Mouse (Mus musculus) embryo, embryonic 10.5 days (tissue): ENCODE results near the gene Keap1.
"Not testable (repeated sequence)": the region's sequence is repeated elsewhere in the genome, so short reads cannot be mapped to it uniquely, and the experiment has no call there.

Source experiments
- DNase-seq: peaks from one replicate; pipeline ENCODE4 v3.0.0-alpha.2; 2015; ENCODE audit warnings: low spot score

Keap1 gene

GRCm38 (mm10) chr9:21195736-21196505 is 43.2 kb downstream of the Keap1 start:
- DNase-seq: not testable (repeated sequence)

GRCm38 (mm10) chr9:21194787-21195493 is 44.2 kb downstream of the Keap1 start:
- no peak for DNase-seq

GRCm38 (mm10) chr9:21193786-21194185 is 45.4 kb downstream of the Keap1 start:
- DNase-seq: no peak

- DNase-seq: no peak
Measured at GRCm38 (mm10) chr9:21190670-21191069, 48.5 kb downstream of the Keap1 start.

GRCm38 (mm10) chr9:21189905-21190304 is 49.3 kb downstream of the Keap1 start:
- no peak for DNase-seq

- no peak for DNase-seq
Measured at GRCm38 (mm10) chr9:21185436-21185835, 53.7 kb downstream of the Keap1 start.

GRCm38 (mm10) chr9:21184733-21185132 is 54.4 kb downstream of the Keap1 start:
- no peak for DNase-seq

- DNase-seq: no peak
Measured at GRCm38 (mm10) chr9:21183905-21184413, 55.2 kb downstream of the Keap1 start.

- no peak for DNase-seq
Measured at GRCm38 (mm10) chr9:21183421-21183820, 55.7 kb downstream of the Keap1 start.

GRCm38 (mm10) chr9:21181421-21182220 is 57.5 kb downstream of the Keap1 start:
- DNase-seq: peak; percentile 60

- no peak for DNase-seq
Measured at GRCm38 (mm10) chr9:21180841-21181240, 58.3 kb downstream of the Keap1 start.

GRCm38 (mm10) chr9:21180402-21180801 is 58.8 kb downstream of the Keap1 start:
- DNase-seq: no peak
